Mouse (Mus musculus) C2C12 (cell line): Measurements from ENCODE around the gene Otop2. TPM values are rescaled to one million over a fixed set of nuclear protein-coding genes. Genes with fewer than 3 reads are reported as not detected.

Experiments used
- H3K27me3 ChIP-seq: one replicate; pipeline ENCODE4 v1.6.1; 2011; ENCODE audit not compliant: control insufficient read depth, insufficient read depth, insufficient read length
- H3K36me3 ChIP-seq: one replicate; pipeline ENCODE4 v1.6.1; 2011; ENCODE audit not compliant: control insufficient read depth, insufficient read depth
- H3K4me3 ChIP-seq: one replicate; pipeline ENCODE4 v1.5.1; 2011; ENCODE audit warnings: mild to moderate bottlenecking, control low read depth; ENCODE audit not compliant: poor library complexity, insufficient read depth, severe bottlenecking
- H3K79me2 ChIP-seq: one replicate; pipeline ENCODE4 v1.6.1; 2011; ENCODE audit not compliant: control insufficient read depth, insufficient read depth
- H3K79me3 ChIP-seq: one replicate; pipeline ENCODE4 v1.6.1; 2011; ENCODE audit warnings: low read depth, control low read depth
- H3ac ChIP-seq: one replicate; pipeline ENCODE3; 2011; ENCODE audit warnings: low read depth; ENCODE audit not compliant: control insufficient read depth, insufficient read length
- CEBPB ChIP-seq: IDR thresholded peaks from one replicate; pipeline ENCODE4 v1.6.1; 2011; ENCODE audit warnings: low read depth, mild to moderate bottlenecking, control low read depth, moderate library complexity
- CTCF ChIP-seq: IDR thresholded peaks from one replicate; pipeline ENCODE4 v1.5.1; 2011; ENCODE audit not compliant: control insufficient read depth, insufficient read depth, insufficient read length
- FOSL1 ChIP-seq: IDR thresholded peaks from one replicate; pipeline ENCODE4 v1.8.0; 2011; ENCODE audit warnings: mild to moderate bottlenecking, low read length; ENCODE audit not compliant: poor library complexity, insufficient read depth, severe bottlenecking
- MAX ChIP-seq: IDR thresholded peaks from one replicate; pipeline ENCODE4 v1.6.1; 2011; ENCODE audit warnings: mild to moderate bottlenecking, control low read depth
- MYOD1 ChIP-seq: IDR thresholded peaks from one replicate; pipeline ENCODE4 v1.6.1; 2011; ENCODE audit warnings: low read depth; ENCODE audit not compliant: control insufficient read depth, insufficient read length
- MYOG ChIP-seq: IDR thresholded peaks from one replicate; pipeline ENCODE4 v1.6.1; 2011; ENCODE audit not compliant: control insufficient read depth, insufficient read length; ENCODE audit errors: extremely low read depth
- USF1 ChIP-seq: IDR thresholded peaks from one replicate; pipeline ENCODE4 v1.6.1; 2011; ENCODE audit warnings: low read depth, mild to moderate bottlenecking, control low read depth, moderate library complexity
- polyA plus RNA-seq: library from polyadenylated mRNA; unstranded; fragments of >200 nt; fragmentation: generic; extraction: Trizol; gene quantifications from one replicate; pipeline ENCODE4 v1.2.1, GENCODE M21; 2012; ENCODE audit warnings: missing spikeins

Otop2 gene
- polyA plus RNA-seq, 1 experiment = not detected

DNA sequence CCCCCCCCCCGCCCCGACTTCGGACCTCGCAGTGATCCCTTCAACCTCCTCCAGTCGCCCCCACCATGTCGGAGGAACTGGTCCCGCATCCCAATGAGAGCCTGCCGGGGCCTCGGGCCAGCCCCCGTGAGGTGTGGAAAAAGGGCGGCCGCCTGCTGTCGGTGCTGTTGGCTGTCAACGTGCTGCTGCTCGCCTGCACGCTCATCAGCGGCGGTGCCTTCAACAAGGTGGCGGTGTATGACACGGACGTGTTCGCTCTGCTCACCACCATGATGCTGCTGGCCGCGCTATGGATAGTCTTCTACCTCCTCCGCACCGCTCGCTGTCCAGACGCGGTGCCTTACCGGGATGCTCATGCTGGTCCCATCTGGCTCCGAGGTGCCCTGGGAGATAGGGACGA, 16.4 kb downstream of the Otop2 start:
- no peak overlapping the region for H3K4me3 ChIP-seq
- peaks cover 34% of the 10 kb centered on the region for H3K27me3 ChIP-seq
- no peak for TF ChIP-seq FOSL1
- TF ChIP-seq MAX = no peak
- no peak for TF ChIP-seq CEBPB
- TF ChIP-seq MYOD1 = no peak
- TF ChIP-seq CTCF = no peak
- TF ChIP-seq MYOG = no peak
- TF ChIP-seq USF1 = no peak
- H3K79me3 ChIP-seq = no peaks in the 10 kb centered on the region
- no peaks in the 10 kb centered on the region for H3K79me2 ChIP-seq
- no peaks in the 10 kb centered on the region for H3K36me3 ChIP-seq
- no peak overlapping the region for H3ac ChIP-seq

DNA sequence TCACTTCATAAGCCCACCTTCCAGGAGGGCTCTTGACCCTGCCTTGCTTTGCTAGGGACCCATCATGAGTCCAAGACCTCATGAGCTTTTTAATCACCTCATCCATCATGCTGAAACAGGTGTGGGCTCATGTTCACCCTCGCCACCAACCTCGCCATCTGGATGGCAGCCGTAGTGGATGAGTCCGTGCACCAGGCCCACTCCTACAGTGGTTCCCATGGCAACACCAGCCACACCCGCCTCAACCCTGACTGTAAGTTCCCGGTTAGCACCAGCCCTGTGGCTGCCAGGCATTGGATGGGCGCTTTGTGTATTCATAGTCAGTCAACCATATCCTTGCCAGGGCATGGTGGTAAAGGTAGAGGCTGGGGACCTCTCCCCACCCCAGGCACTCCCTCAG, 19.8 kb downstream of the Otop2 start:
- Histone ChIP-seq H3K79me2 (no peaks in the 10 kb centered on the region), H3ac (no peak overlapping the region), H3K36me3 (no peaks in the 10 kb centered on the region), H3K4me3 (no peak overlapping the region), H3K79me3 (no peaks in the 10 kb centered on the region), H3K27me3 (peaks cover 34% of the 10 kb centered on the region)
- TF ChIP-seq MAX (no peak), MYOD1 (no peak), CTCF (no peak), USF1 (no peak), CEBPB (no peak), FOSL1 (no peak), MYOG (no peak)

GRCm38 (mm10) chr11:115329339-115329738, 22.4 kb downstream of the Otop2 start:
- Histone ChIP-seq H3K4me3 (no peak overlapping the region), H3K27me3 (peaks cover 42% of the 10 kb centered on the region), H3K36me3 (no peaks in the 10 kb centered on the region), H3K79me3 (no peaks in the 10 kb centered on the region), H3K79me2 (no peaks in the 10 kb centered on the region), H3ac (no peak overlapping the region)
- TF ChIP-seq MYOG (no peak), MAX (no peak), USF1 (no peak), CEBPB (no peak), FOSL1 (no peak), MYOD1 (no peak), CTCF (no peak)

DNA sequence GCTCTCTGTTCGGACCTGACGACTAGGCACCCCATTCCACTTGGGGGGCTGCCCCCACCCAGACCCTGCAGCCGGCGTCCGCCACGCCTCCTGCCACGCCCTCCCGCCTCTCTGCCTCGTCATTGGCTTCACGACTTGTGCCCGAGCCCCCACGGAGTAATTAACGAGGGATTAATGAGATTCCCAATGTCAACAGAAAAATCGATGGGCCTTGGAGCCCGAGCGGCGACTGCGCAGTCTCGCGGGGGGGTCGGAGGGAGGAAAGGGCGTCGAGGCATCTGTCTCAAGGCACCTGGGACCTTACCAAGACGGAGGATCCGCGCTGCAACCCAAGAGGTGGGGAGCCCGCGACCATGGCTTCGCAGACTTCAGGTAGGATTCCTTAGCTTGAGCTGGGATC, 27.6 kb downstream of the Otop2 start, which contains the start of gene Otop3:
TSS of gene Otop3 (plus strand) at position 201 of the 400 bp plus-strand sequence.
- Histone ChIP-seq H3K79me2 (no peaks in the 10 kb centered on the region), H3K27me3 (peaks cover 59% of the 10 kb centered on the region), H3ac (no peak within 1 kb of the TSS), H3K36me3 (no peaks in the 10 kb centered on the region), H3K4me3 (no peak within 1 kb of the TSS), H3K79me3 (no peaks in the 10 kb centered on the region)
- no peak for TF ChIP-seq MAX
- TF ChIP-seq CTCF = no peak
- no peak for TF ChIP-seq MYOD1
- no peak for TF ChIP-seq CEBPB
- TF ChIP-seq USF1 = no peak
- TF ChIP-seq FOSL1 = no peak
- no peak for TF ChIP-seq MYOG

DNA sequence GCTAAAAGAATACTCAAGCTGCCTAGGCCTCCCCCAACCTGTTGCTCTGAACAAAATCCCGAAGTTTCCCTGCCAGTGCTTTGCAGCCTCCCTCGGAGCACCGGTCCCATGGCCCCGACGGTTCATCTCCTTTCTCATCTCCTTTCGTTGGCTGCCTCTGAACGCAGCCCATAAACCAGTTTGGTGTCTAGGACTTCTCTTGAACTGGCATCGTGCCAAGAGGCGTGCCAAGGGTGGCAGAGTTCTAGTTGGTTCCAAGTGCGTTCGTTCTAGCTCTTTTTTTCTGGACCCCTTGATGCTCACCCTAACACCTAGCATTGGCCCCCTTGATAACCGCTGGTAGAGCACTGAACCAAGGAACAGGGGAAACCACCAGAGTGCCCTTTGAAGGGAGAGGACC, 28.3 kb downstream of the Otop2 start:
- Histone ChIP-seq H3K79me2 (no peaks in the 10 kb centered on the region), H3ac (no peak overlapping the region), H3K27me3 (peaks cover 60% of the 10 kb centered on the region), H3K4me3 (no peak overlapping the region), H3K79me3 (no peaks in the 10 kb centered on the region), H3K36me3 (no peaks in the 10 kb centered on the region)
- TF ChIP-seq MYOD1 (no peak), CEBPB (no peak), FOSL1 (no peak), MYOG (no peak), MAX (no peak), USF1 (no peak), CTCF (no peak)

DNA sequence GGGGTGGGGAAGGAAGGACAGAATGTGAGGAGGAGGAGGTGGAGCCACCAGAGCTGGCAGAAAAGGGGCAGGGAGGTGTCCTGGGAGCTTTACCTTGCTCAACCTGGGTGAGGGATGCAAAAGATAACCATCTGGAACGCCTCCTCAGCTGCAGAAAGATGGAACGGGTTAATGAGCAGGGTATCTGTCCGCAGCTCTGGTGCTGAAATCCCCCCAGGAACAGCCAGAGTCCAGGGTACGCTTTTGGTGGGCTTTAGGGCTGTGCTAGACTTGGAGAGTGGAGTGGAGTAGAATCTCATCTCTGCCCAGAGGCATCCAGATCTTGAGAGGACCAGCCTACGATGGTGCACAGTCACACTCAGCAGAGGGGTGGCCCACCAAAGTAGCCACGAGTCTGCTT, 29.2 kb downstream of the Otop2 start:
- H3K79me3 ChIP-seq = no peaks in the 10 kb centered on the region
- H3K27me3 ChIP-seq = peaks cover 69% of the 10 kb centered on the region
- no peaks in the 10 kb centered on the region for H3K79me2 ChIP-seq
- H3K36me3 ChIP-seq = no peaks in the 10 kb centered on the region
- no peak overlapping the region for H3ac ChIP-seq
- no peak overlapping the region for H3K4me3 ChIP-seq
- no peak for TF ChIP-seq MYOG
- no peak for TF ChIP-seq MYOD1
- TF ChIP-seq FOSL1 = no peak
- TF ChIP-seq CEBPB = no peak
